Mouse (Mus musculus) lung, adult 2 months (tissue): ENCODE results near the gene Myo16.

Source experiments
- CTCF ChIP-seq: fragments of 200-500 bp; IDR thresholded peaks from 2 replicates; pipeline ENCODE4 v1.5.1; 2011; ENCODE audit warnings: mild to moderate bottlenecking, low read length, control low read depth; ENCODE audit not compliant: insufficient read depth
- POLR2A ChIP-seq: fragments of 200-500 bp; IDR thresholded peaks from 2 replicates; pipeline ENCODE4 v1.6.1; 2011; ENCODE audit warnings: low read depth, mild to moderate bottlenecking, control low read depth, low read length, borderline replicate concordance; ENCODE audit errors: extremely low read depth

DNA sequence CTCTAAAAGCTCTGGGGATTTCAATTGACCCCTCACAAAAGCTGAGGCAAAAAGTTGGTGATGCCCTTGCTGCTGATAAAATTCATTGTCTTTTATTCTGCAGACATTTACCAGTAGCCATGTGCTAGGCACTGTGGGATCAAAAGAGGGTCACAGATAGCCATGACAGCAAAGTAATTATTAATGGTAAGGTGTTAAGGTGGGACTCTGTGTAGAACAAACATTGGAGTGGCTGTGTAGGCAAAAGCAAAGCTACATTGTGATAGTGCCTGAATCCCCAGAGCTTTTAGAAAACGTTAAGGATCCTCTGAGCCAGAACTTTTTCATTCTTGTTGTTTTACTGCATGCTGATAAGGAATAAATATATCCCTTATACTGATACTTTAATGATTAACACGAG, 69.1 kb downstream of the Myo16 start:
- TF ChIP-seq CTCF, result no peak
- no peak for TF ChIP-seq POLR2A
